Mouse (Mus musculus): Measurements from ENCODE around the gene Depdc5.

DNA sequence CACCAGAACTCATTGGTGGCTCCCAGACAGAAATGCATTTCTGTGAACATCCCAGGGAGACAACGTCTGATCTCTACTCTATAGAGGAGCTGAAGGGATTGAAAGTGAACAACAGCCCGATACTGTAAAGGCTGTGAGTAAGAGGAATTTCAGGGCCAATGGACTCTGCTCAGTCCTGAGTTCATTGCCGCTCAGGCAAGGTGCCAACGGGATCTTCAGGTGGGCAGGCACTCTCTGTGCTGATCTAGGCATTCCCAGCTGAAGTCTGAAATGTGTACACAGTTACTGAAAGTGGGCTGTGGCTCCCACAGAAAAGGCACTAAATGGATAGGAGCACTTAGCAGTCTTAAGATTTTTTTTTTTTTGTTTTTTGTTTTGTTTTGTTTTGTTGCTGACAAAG, 135.3 kb downstream of the Depdc5 start:
- TF ChIP-seq ZNF384 (IDR thresholded peaks at IDR 0.05; ENCODE audit: low read depth, low read length) (no peak), ZC3H11A (IDR thresholded peaks at IDR 0.05; ENCODE audit: borderline replicate concordance, low read depth, low read length) (no peak), HCFC1 (IDR thresholded peaks at IDR 0.05; ENCODE audit: borderline replicate concordance, insufficient read depth, low read length) (no peak), CHD2 (IDR thresholded peaks at IDR 0.05; ENCODE audit: low read depth, low read length) (no peak)

Data from ES-E14 (cell line).